Comparison of ENCODE assay signal across 9 mouse cellular contexts in genomic region chr14:115040578-115041206, GRCm38 (mm10). TPM values are rescaled to one million over a fixed set of nuclear protein-coding genes. Genes with fewer than 3 reads are reported as not detected.
DNase-seq lines count a peak whose midpoint lies in the region; ATAC-seq lines count a peak whose summit lies in the region.
"Had no signal": no experiment of that assay in that cellular context is flagged by ENCODE, and none has a peak within 500 bp of the region (broad histone marks: within the 10 kb centered on the region; RNA-seq: fewer than 3 reads in every experiment).

No protein-coding gene starts in this region.

- peaks cover 25% of the 10 kb centered on the region for H3K4me1 ChIP-seq in heart, embryonic 15.5 days (replicated peaks)
- peaks cover 27% of the 10 kb centered on the region for H3K4me1 ChIP-seq in neural tube, embryonic 15.5 days

- H3K4me2 ChIP-seq in heart, embryonic 15.5 days: peak overlapping the region; percentile 98
- H3K4me2 ChIP-seq in neural tube, embryonic 15.5 days: peak overlapping the region; percentile 92

- H3K9me3 ChIP-seq in heart, embryonic 15.5 days (replicated peaks): no peaks in the 10 kb centered on the region
- no peaks in the 10 kb centered on the region for H3K9me3 ChIP-seq in neural tube, embryonic 15.5 days (replicated peaks)

- WGBS in heart, embryonic 15.5 days: under 1% methylated on average over 79 of the region's 94 CpGs
- WGBS in neural tube, embryonic 15.5 days: under 1% methylated on average over 68 of the region's 94 CpGs

- peak overlapping the region; percentile 91 for H3K4me3 ChIP-seq in heart, embryonic 15.5 days
- peak overlapping the region; percentile 82 for H3K4me3 ChIP-seq in neural tube, embryonic 15.5 days (replicated peaks)

- peak overlapping the region; percentile 96 for H3K27ac ChIP-seq in heart, embryonic 15.5 days
- peak overlapping the region; percentile 90 for H3K27ac ChIP-seq in neural tube, embryonic 15.5 days (replicated peaks)
- H3K27ac ChIP-seq: macrophage had no signal

- H3K27me3 ChIP-seq in heart, embryonic 15.5 days: no peaks in the 10 kb centered on the region
- no peaks in the 10 kb centered on the region for H3K27me3 ChIP-seq in neural tube, embryonic 15.5 days (replicated peaks)

- DNase-seq in CD8-positive naive resting alpha-beta T cell, adult 2 months (ENCODE audit: low read depth in 2 of 2, low spot score in 2 of 2): peak; percentile 70 to 71
- peak; percentile 55 for DNase-seq in brain, embryonic 18.5 days (ENCODE audit: low read depth, low spot score)
- DNase-seq in fat pad, adult 2 months (ENCODE audit: extremely low read depth, low read depth, low spot score): peak; percentile 10
- DNase-seq in kidney, postnatal 25 days: peak; percentile 90 to 95
- DNase-seq in lung, adult 18-20 months: peak; percentile 91 to 92
- peak; percentile 91 for DNase-seq in testis, postnatal 10 days (ENCODE audit: low spot score)

- peak overlapping the region; percentile 98 for H3K9ac ChIP-seq in heart, embryonic 15.5 days
- peak overlapping the region; percentile 79 for H3K9ac ChIP-seq in neural tube, embryonic 15.5 days (replicated peaks)

- ATAC-seq in heart, embryonic 15.5 days (replicated peaks; ENCODE audit: insufficient number of reproducible peaks, insufficient read depth, low FRiP score, low read depth): peak; percentile 85
- ATAC-seq in neural tube, embryonic 15.5 days (ENCODE audit: low FRiP score): peak; percentile 84

- H3K36me3 ChIP-seq in heart, embryonic 15.5 days: peaks cover 22% of the 10 kb centered on the region
- peaks cover 8% of the 10 kb centered on the region for H3K36me3 ChIP-seq in neural tube, embryonic 15.5 days

RNA-seq across cellular contexts. Expression of gene Gpc5, which starts 51.3 kb away (rescaled TPM):
- 0.06 and 0.29 TPM in 2 replicates for polyA plus RNA-seq in heart, embryonic 15.5 days (2015; fragmentation: Nextera tagmentation; extraction: Ambion mirVana)
- polyA plus RNA-seq in neural tube, embryonic 15.5 days (2015; fragmentation: Nextera tagmentation; extraction: Ambion mirVana): 17.4 and 21.3 TPM in 2 replicates
- polyA plus RNA-seq: macrophage had no signal

Comparison
In these comparisons a context has a peak if more than half of its experiments do, and no peak if none do; other contexts are left out.
1. Peak in every context shown above with its lines: DNase-seq, ATAC-seq, H3K4me3 ChIP-seq and H3K27ac ChIP-seq.
2. DNase-seq: peak in every context shown above with its lines; median percentile 92 in kidney, postnatal 25 days; 92 in lung, adult 18-20 months; 91 in testis, postnatal 10 days; 70 in CD8-positive naive resting alpha-beta T cell, adult 2 months; 55 in brain, embryonic 18.5 days; 10 in fat pad, adult 2 months.
3. RNA of gene Gpc5, which starts 51.3 kb away (polyA plus RNA-seq): 17.4 to 21.3 TPM in neural tube, embryonic 15.5 days; 0.06 to 0.29 TPM in heart, embryonic 15.5 days; every median in the first group is over 10 times any median in the second.